Mouse (Mus musculus): Measurements from ENCODE around the gene Dad1. TPM values are rescaled to one million over a fixed set of nuclear protein-coding genes. Genes with fewer than 3 reads are reported as not detected.
A peak's percentile ranks its signal among the peaks of the same experiment; 100 is the strongest.

Dad1 gene
- total RNA-seq, 2 experiments from 2014 or later = 68.3 to 77.9 TPM

GRCm38 (mm10) chr14:54263099-54263498 lies 9.2 kb upstream of the Dad1 start:
- no peak for TF ChIP-seq CTCF (IDR thresholded peaks at IDR 0.05)
- H3K4me3 ChIP-seq = no peak overlapping the region
- intact Hi-C loops (cut with DNase I) = no loop called here
- DNase-seq = no peak
- no peak overlapping the region for H3K27ac ChIP-seq

DNA sequence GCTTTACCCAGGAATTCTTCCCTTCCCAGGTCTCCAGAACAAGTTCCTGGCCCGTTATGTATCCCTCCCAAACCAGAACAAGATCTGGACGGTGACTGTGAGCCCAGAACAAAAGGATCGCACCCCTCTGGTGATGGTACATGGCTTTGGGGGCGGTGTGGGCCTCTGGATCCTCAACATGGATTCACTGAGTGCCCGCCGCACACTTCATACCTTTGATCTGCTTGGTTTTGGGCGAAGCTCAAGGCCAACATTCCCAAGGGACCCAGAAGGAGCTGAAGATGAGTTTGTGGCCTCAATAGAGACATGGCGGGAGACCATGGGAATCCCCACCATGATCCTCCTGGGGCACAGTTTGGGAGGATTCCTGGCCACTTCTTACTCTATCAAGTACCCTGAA lies 8.7 kb upstream of the Dad1 start:
- no peak overlapping the region for H3K27ac ChIP-seq
- DNase-seq = no peak
- TF ChIP-seq CTCF (IDR thresholded peaks at IDR 0.05) = no peak
- H3K4me3 ChIP-seq = no peak overlapping the region
- intact Hi-C loops (cut with DNase I) = no loop called here

- intact Hi-C loops (cut with DNase I) = loop anchor here (2.0 kb wide), 1 partner anchor 99 kb away; the partner anchor contains the start of gene Oxa1l
- no peak for TF ChIP-seq CTCF (IDR thresholded peaks at IDR 0.05)
- no peak for DNase-seq
- H3K4me3 ChIP-seq = no peak overlapping the region
- H3K27ac ChIP-seq = no peak overlapping the region
Measured at GRCm38 (mm10) chr14:54261386-54261785, 7.5 kb upstream of the Dad1 start.

- DNase-seq = no peak
- Histone ChIP-seq H3K4me3 (peak overlapping the region; percentile 75), H3K27ac (peak overlapping the region; percentile 95)
- intact Hi-C loops (cut with DNase I) = loop anchor here (2.0 kb wide), 1 partner anchor 101 kb away; the partner anchor contains the start of gene Oxa1l
- no peak for TF ChIP-seq CTCF (IDR thresholded peaks at IDR 0.05)
Measured at GRCm38 (mm10) chr14:54260196-54260595, 6.3 kb upstream of the Dad1 start.

GRCm38 (mm10) chr14:54259722-54260085 lies 5.8 kb upstream of the Dad1 start:
- no peak for TF ChIP-seq CTCF (IDR thresholded peaks at IDR 0.05)
- DNase-seq = no peak
- intact Hi-C loops (cut with DNase I) = loop anchor here (2.0 to 10.0 kb wide), 2 partner anchors 101 to 835 kb away; partner anchors contain the start of genes Oxa1l, Thtpa and Zfhx2
- Histone ChIP-seq H3K4me3 (peak overlapping the region; percentile 75), H3K27ac (peak overlapping the region; percentile 95)

DNA sequence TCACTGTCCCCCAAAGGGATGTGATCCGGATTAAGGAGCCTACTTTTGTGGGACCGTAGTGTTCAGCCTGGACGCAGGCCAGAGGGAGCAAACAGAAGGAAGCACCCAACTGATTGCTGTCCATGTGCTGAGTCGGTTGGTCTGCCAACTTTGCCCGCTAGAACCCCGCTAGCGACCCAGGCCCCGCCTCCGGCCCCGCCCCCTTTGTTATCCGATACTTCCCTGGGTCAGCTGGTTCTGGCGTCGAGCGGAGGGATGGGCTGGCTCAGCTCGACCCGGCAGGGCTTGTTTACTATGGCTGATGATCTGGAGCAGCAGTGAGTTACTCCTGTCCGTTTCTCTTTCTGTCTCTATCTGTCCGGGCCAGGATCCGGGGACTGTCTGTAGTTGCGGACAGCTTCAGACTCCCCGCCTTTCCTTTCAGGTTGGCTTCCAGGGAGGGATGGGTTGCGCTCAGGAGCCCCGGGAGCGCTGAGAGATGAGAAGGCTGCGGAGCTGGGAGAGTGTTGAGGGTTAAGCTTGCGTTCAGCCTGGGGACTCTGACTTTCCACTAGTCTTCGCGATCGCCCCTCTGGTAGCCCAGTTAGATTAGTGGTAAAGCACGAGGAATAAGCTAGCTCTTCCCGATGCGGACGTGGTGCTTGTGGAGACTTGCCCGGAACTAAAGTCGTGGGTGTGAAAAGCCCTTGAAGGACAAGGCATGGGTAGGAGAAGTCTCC lies 5.3 kb upstream of the Dad1 start:
- Histone ChIP-seq H3K27ac (peak overlapping the region; percentile 95), H3K4me3 (peak overlapping the region; percentile 75)
- TF ChIP-seq CTCF (IDR thresholded peaks at IDR 0.05) = no peak
- DNase-seq = peak; percentile 97
- intact Hi-C loops (cut with DNase I) = loop anchor here (10.0 kb wide), 1 partner anchor 836 kb away; the partner anchor contains the start of genes Thtpa and Zfhx2

DNA sequence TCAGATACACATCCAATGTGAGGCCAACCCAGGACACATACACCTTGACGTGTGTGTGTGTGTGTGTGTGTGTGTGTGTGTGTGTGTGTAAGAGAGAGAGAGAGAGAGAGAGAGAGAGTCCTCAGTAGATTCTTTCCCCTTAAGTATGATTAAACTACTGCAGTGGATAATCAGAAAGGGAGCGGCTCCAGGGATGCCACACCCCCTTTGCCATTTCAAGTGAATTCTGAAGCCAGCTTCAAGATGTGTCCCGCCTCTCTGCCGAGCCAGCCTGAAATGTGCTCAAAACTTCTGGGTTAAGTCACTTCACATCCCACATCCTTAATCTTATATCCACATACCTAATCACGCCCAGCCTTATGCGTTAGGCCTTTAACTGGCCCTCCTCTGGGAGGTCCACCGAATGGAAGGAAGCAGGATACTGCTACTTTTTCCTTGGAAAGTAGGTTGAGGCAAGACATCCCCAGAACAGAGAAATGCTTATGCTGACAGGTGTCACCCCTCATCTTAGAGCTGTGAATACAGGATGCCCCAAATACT lies 4.3 kb upstream of the Dad1 start:
- H3K27ac ChIP-seq = no peak overlapping the region
- intact Hi-C loops (cut with DNase I) = loop anchor here (10.0 kb wide), 1 partner anchor 837 kb away; the partner anchor contains the start of genes Thtpa and Zfhx2
- TF ChIP-seq CTCF (IDR thresholded peaks at IDR 0.05) = no peak
- DNase-seq = no peak
- no peak overlapping the region for H3K4me3 ChIP-seq

DNA sequence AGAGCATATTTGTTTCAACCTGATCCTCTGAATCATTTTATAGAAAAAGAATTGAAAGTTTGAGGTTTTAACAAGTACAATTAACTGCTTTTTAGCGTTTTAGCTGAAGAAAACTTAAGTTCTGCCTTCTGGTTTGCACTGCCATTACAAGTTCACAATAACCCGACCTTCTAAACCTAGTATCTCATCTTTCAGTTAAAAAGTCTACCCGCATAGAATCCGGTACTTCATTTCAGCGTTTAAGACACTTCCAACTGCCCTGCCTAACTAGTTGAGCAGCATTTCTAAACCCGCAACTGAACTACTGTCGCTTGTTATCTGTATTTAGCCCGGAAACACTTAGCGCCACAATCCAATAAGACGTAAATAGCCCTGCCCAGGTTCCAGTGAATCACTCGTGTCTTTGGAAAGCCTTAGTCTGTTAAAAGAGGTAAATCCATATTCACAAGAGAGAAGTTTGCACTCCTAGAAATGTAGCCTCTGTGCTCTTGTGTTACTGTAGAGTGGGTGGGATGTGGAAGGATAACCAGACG lies 832 bp upstream of the Dad1 start:
- Histone ChIP-seq H3K4me3 (peak overlapping the region; percentile 83), H3K27ac (peak overlapping the region; percentile 96)
- no peak for DNase-seq
- no peak for TF ChIP-seq CTCF (IDR thresholded peaks at IDR 0.05)
- intact Hi-C loops (cut with DNase I) = loop anchor here (2.0 to 10.0 kb wide), 4 partner anchors 158 to 840 kb away; partner anchors contain the start of genes Mrpl52, Prmt5, Thtpa and Zfhx2

DNA sequence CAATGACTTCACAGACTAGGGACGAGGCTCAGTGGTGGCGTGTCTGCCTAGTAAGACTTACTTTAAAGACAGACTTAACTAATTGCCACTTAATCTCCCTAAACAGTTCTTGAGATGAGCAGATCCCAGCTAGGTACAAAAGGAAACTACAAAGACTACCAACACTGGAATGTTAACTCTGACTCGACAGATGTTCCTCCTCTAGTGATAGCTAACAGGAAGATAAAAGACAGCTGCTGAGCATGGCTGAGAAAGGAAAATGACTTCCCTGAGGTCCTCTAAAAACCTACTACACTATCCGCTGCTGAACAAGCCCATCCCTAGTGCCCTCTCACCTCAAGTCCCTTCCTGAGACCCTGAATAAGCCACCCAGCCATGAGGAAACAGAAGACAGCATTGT lies 3.8 kb downstream of the Dad1 start:
- intact Hi-C loops (cut with DNase I) = loop anchor here (5.0 to 10.0 kb wide), 3 partner anchors 162 to 845 kb away; partner anchors contain the start of genes Mrpl52, Thtpa and Zfhx2
- no peak for TF ChIP-seq CTCF (IDR thresholded peaks at IDR 0.05)
- no peak for DNase-seq
- H3K27ac ChIP-seq = no peak overlapping the region
- H3K4me3 ChIP-seq = no peak overlapping the region

DNA sequence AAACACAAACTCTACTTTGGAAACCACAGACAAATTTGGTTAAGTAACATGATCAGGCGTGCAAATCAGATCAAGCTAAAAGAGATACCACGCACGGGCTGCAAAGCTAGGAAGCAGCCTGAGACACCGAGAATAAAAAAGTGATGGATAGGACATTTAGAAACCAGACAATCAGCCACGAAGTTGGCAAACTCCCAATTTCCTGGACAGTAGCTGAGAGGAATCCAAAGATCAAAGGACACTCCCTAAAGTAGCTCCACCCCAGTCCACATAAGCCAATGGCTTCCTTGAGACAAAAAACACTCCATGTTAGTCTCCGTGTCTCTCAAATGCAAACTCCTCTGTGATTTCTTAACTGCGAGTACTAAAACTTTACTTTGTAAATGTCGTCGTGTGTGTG lies 4.6 kb downstream of the Dad1 start:
- intact Hi-C loops (cut with DNase I) = no loop called here
- H3K4me3 ChIP-seq = no peak overlapping the region

GRCm38 (mm10) chr14:54246232-54246631 lies 7.7 kb downstream of the Dad1 start:
- no peak overlapping the region for H3K4me3 ChIP-seq
- intact Hi-C loops (cut with DNase I) = no loop called here
- DNase-seq = no peak
- no peak overlapping the region for H3K27ac ChIP-seq
- TF ChIP-seq CTCF (IDR thresholded peaks at IDR 0.05) = no peak

More for the DNA sequence above, 4.6 kb downstream of the Dad1 start:
- no peak for DNase-seq
- no peak for TF ChIP-seq CTCF (IDR thresholded peaks at IDR 0.05)
- H3K27ac ChIP-seq = no peak overlapping the region

- Histone ChIP-seq H3K4me3 (no peak overlapping the region), H3K27ac (no peak overlapping the region)
- TF ChIP-seq CTCF (IDR thresholded peaks at IDR 0.05) = no peak
- no peak for DNase-seq
- intact Hi-C loops (cut with DNase I) = no loop called here
Measured at GRCm38 (mm10) chr14:54244183-54244582, 9.7 kb downstream of the Dad1 start.

- H3K27ac ChIP-seq = no peak overlapping the region
- intact Hi-C loops (cut with DNase I) = no loop called here
Measured at GRCm38 (mm10) chr14:54240542-54240941, 13.4 kb downstream of the Dad1 start.

More at GRCm38 (mm10) chr14:54240542-54240941, 13.4 kb downstream of the Dad1 start:
- no peak overlapping the region for H3K4me3 ChIP-seq
- no peak for TF ChIP-seq CTCF (IDR thresholded peaks at IDR 0.05)
- DNase-seq = no peak

All from gastrocnemius, adult 2 months (tissue).